Mouse (Mus musculus): ENCODE measurements around the gene Phf21a.

- TF ChIP-seq CTCF (IDR thresholded peaks at IDR 0.05; ENCODE audit: low read depth, low read length) (no peak), TAL1 (conservative IDR thresholded peaks at IDR 0.05; ENCODE audit: low read depth, low read length) (no peak), GATA1 (IDR thresholded peaks at IDR 0.05; ENCODE audit: borderline replicate concordance, low read length) (no peak)
Measured at GRCm38 (mm10) chr2:92367383-92368029, 274.6 kb downstream of the Phf21a start.

Data from G1E (cell line).